Mouse (Mus musculus) G1E (cell line): ENCODE measurements at regions not wholly inside any gene's neighbourhood (a gene's known extent, or its start where the extent isn't known, plus 50 kb on each side); places are given as distances from the start of the nearest gene placed in this dataset.

Experiments
- CTCF ChIP-seq: IDR thresholded peaks from 2 replicates; pipeline ENCODE4 v1.5.1; 2012; ENCODE audit warnings: low read depth, low read length, inconsistent platforms, mixed read lengths
- GATA1 ChIP-seq: IDR thresholded peaks from 2 replicates; pipeline ENCODE4 v1.6.1; 2012; ENCODE audit warnings: borderline replicate concordance, low read length, inconsistent platforms, mixed read lengths

GRCm38 (mm10) chr19:21107741-21108140 lies 153.7 kb upstream of the Tmc1 start:
- TF ChIP-seq CTCF (no peak), GATA1 (no peak)
